Mouse (Mus musculus) lung, adult 2 months (tissue): Measurements from ENCODE around the gene Sele. TPM values are rescaled to one million over a fixed set of nuclear protein-coding genes. Genes with fewer than 3 reads are reported as not detected.

Source experiments
- DNase-seq: peaks from one replicate; pipeline ENCODE4 v3.0.0; 2022
- H3K4me1 ChIP-seq: fragments of 200-500 bp; 2 replicates; pipeline ENCODE4 v1.6.1; 2011; ENCODE audit warnings: low read length; ENCODE audit not compliant: control insufficient read depth, insufficient read depth
- H3K4me3 ChIP-seq: fragments of 200-500 bp; replicated peaks from 2 replicates; pipeline ENCODE3; 2011; ENCODE audit warnings: low read depth, mild to moderate bottlenecking, control low read depth, low read length; ENCODE audit errors: extremely low read depth
- CTCF ChIP-seq: fragments of 200-500 bp; IDR thresholded peaks from 2 replicates; pipeline ENCODE4 v1.5.1; 2011; ENCODE audit warnings: mild to moderate bottlenecking, low read length, control low read depth; ENCODE audit not compliant: insufficient read depth
- POLR2A ChIP-seq: fragments of 200-500 bp; IDR thresholded peaks from 2 replicates; pipeline ENCODE4 v1.6.1; 2011; ENCODE audit warnings: low read depth, mild to moderate bottlenecking, control low read depth, low read length, borderline replicate concordance; ENCODE audit errors: extremely low read depth
- WGBS: fragments of 180-500 bp; shearing (Covaris S2); methylation state at CpG from one replicate; pipeline ENCODE4 v1.1.7; 2018; 5-methylcytosine and 5-hydroxymethylcytosine counted together
- polyA plus RNA-seq: library from polyadenylated mRNA; depleted of rRNA; stranded (reverse); fragments of >200 nt; gene quantifications from 2 replicates; pipeline ENCODE4 v1.2.3, GENCODE M21; 2012

Sele gene
- polyA plus RNA-seq, 1 experiment: 0.33 TPM

GRCm38 (mm10) chr1:164070461-164070860 is 22.4 kb downstream of the Sele start:
- H3K4me3 ChIP-seq: no peak overlapping the region
- H3K4me1 ChIP-seq: no peaks in the 10 kb centered on the region; the same call in 1 of the 2 replicates
- WGBS: 84% methylated on average over 4 of the region's 4 CpGs

GRCm38 (mm10) chr1:164071111-164071510 is 23.1 kb downstream of the Sele start:
- no peak for DNase-seq
- no peak for TF ChIP-seq CTCF
- H3K4me3 ChIP-seq: no peak overlapping the region
- H3K4me1 ChIP-seq: no peaks in the 10 kb centered on the region; the same call in 1 of the 2 replicates
- 59% methylated on average over 7 of the region's 7 CpGs for WGBS

More at GRCm38 (mm10) chr1:164070461-164070860, 22.4 kb downstream of the Sele start:
- no peak for TF ChIP-seq POLR2A
- no peak for DNase-seq

GRCm38 (mm10) chr1:164072001-164072400 is 24.0 kb downstream of the Sele start:
- TF ChIP-seq CTCF: no peak
- TF ChIP-seq POLR2A: no peak

GRCm38 (mm10) chr1:164073091-164073490 is 25.1 kb downstream of the Sele start:
- no peak for TF ChIP-seq POLR2A
- WGBS: 77% methylated on average over 9 of the region's 9 CpGs
- H3K4me1 ChIP-seq: no peaks in the 10 kb centered on the region
- no peak for DNase-seq
- no peak overlapping the region for H3K4me3 ChIP-seq

More at GRCm38 (mm10) chr1:164072001-164072400, 24.0 kb downstream of the Sele start:
- H3K4me3 ChIP-seq: no peak overlapping the region
- no peaks in the 10 kb centered on the region; the same call in 1 of the 2 replicates for H3K4me1 ChIP-seq
- DNase-seq: no peak
- WGBS: 72% methylated on average over 4 of the region's 4 CpGs

- no peak for TF ChIP-seq POLR2A
- TF ChIP-seq CTCF: no peak
- H3K4me3 ChIP-seq: no peak overlapping the region
- no peak for DNase-seq
- H3K4me1 ChIP-seq: no peaks in the 10 kb centered on the region
- 62% methylated on average over 7 of the region's 7 CpGs for WGBS
These were observed 25.8 kb downstream of the Sele start for GRCm38 (mm10) chr1:164073803-164074202.

GRCm38 (mm10) chr1:164074606-164075140 is 26.6 kb downstream of the Sele start:
- Histone ChIP-seq H3K4me3 (no peak overlapping the region), H3K4me1 (no peaks in the 10 kb centered on the region)
- no peak for DNase-seq
- TF ChIP-seq POLR2A (no peak), CTCF (no peak)
- WGBS: 82% methylated on average over 2 of the region's 2 CpGs

- no peak for DNase-seq
- no peak for TF ChIP-seq CTCF
- no peak for TF ChIP-seq POLR2A
- Histone ChIP-seq H3K4me1 (no peaks in the 10 kb centered on the region), H3K4me3 (no peak overlapping the region)
- WGBS: 95% methylated on average over 1 of the region's 1 CpGs
These were observed 27.4 kb downstream of the Sele start for GRCm38 (mm10) chr1:164075416-164075815.

- DNase-seq: no peak
- TF ChIP-seq CTCF (no peak), POLR2A (no peak)
- Histone ChIP-seq H3K4me3 (no peak overlapping the region), H3K4me1 (no peaks in the 10 kb centered on the region)
- WGBS: 37% methylated on average over 1 of the region's 1 CpGs
These were observed 28.4 kb downstream of the Sele start for GRCm38 (mm10) chr1:164076441-164076840.

GRCm38 (mm10) chr1:164077031-164077430 is 29.0 kb downstream of the Sele start:
- 49% methylated on average over 3 of the region's 3 CpGs for WGBS
- no peaks in the 10 kb centered on the region for H3K4me1 ChIP-seq
- DNase-seq: no peak
- no peak for TF ChIP-seq CTCF
- no peak overlapping the region for H3K4me3 ChIP-seq

- TF ChIP-seq POLR2A: no peak
- no peak overlapping the region for H3K4me3 ChIP-seq
- H3K4me1 ChIP-seq: no peaks in the 10 kb centered on the region
- DNase-seq: no peak
- WGBS: 71% methylated on average over 4 of the region's 4 CpGs
These were observed 30.3 kb downstream of the Sele start for GRCm38 (mm10) chr1:164078323-164078741.

GRCm38 (mm10) chr1:164079091-164079490 is 31.1 kb downstream of the Sele start:
- 75% methylated on average over 11 of the region's 11 CpGs for WGBS
- Histone ChIP-seq H3K4me3 (no peak overlapping the region), H3K4me1 (no peaks in the 10 kb centered on the region)
- DNase-seq: no peak
- TF ChIP-seq CTCF (no peak), POLR2A (no peak)
